Mouse (Mus musculus): ENCODE measurements at regions not wholly inside any gene's neighbourhood (a gene's known extent, or its start where the extent isn't known, plus 50 kb on each side); places are given as distances from the start of the nearest gene placed in this dataset.

DNA sequence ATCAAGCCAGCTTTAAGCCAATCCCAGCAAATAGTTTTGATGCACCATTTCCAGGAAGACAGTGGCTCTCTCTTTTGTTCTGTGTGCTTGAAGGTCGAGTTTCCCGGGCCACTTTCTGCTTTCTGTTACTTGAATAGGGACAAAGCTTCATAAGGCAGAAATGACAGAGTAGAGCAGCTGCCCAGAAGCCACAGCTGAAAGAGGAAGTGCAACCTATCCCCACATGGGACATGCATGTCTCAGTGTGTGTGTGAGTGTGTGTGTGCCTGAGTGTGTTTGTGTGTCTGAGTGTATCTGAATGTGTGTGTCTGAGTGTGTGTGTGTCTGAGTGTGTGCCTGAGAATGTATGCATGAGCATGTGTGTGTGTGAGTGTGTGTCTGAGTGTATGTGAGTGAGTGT lies 120.2 kb upstream of the Rreb1 start:
- in situ Hi-C loops (cut with MboI, MseI): no loop called here

DNA sequence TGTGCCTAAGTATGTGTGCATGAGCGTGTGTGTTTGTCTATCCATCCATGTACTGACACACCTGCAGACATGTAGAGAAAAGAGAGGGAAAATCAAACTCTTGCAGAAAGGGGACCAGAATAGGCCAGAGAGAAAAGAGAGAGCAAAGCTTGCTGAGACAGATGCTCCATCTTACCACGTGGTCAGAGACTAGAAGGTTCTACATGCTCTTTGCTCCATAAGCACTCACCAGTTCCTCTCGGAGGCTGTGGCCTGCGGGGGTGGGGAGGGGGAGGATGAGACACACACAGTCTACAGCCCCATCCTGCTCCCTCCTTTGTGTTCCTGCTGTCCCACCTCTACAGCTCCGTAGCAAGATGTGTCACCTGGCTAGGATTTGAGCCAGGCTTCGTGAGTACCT lies 119.7 kb upstream of the Rreb1 start:
- in situ Hi-C loops (cut with MboI, MseI): no loop called here

DNA sequence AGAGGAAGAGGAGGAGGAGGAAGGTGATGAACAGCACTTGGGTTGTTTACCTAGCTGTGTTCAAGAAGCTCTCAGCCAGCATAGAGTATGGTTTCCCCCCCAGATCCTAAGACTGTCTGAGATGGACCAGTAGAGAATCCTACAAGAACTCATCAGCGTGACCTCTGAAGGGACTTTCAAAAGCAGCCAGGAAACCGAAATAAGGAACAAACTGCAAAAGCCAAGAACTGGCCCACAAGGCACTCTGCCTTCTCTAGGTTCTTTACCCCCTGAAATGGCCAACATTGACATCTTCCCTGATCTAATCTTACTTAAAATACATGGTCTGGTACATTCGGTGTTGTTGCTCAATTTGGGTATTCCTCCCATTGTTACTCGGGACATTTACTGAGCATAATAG lies 118.1 kb upstream of the Rreb1 start:
- in situ Hi-C loops (cut with MboI, MseI): no loop called here

DNA sequence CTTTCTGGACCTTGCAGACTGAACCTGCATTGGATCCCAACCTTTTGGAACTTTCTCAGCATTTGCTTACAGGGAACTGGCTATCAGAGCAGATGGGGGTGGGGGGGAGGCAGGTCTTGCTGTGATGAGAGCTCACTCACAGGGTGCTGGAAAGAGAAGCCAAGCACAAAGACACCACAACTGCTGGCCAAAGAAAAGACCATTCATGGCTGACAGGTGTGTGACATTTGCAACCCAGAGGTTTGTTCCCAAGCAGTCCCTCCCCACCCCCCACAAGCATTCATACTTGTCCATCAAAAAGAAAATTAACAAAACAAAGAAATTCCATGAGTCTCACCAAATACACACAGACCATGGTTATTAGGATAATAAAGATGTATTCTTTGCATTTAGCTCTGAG lies 117.5 kb upstream of the Rreb1 start:
- in situ Hi-C loops (cut with MboI, MseI): no loop called here

DNA sequence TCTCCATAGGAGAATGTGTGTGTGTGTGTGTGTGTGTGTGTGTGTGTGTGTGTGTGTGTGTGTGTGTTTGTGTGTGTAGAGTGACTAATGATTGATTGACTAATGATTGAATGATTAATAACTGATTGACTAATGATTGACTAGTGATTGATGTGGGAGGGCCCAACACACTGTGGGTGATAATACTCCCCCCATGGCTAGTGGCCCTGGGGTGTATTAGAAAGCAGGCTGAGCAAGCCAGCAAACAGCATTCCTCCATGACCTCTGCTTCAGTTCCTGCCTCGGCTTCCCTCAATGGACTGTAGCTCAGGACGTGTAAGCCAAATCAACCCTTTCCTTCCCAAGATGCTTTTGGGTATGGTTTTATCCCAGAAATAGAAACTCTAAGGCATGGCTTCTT lies 114.1 kb upstream of the Rreb1 start:
- in situ Hi-C loops (cut with MboI, MseI): no loop called here

DNA sequence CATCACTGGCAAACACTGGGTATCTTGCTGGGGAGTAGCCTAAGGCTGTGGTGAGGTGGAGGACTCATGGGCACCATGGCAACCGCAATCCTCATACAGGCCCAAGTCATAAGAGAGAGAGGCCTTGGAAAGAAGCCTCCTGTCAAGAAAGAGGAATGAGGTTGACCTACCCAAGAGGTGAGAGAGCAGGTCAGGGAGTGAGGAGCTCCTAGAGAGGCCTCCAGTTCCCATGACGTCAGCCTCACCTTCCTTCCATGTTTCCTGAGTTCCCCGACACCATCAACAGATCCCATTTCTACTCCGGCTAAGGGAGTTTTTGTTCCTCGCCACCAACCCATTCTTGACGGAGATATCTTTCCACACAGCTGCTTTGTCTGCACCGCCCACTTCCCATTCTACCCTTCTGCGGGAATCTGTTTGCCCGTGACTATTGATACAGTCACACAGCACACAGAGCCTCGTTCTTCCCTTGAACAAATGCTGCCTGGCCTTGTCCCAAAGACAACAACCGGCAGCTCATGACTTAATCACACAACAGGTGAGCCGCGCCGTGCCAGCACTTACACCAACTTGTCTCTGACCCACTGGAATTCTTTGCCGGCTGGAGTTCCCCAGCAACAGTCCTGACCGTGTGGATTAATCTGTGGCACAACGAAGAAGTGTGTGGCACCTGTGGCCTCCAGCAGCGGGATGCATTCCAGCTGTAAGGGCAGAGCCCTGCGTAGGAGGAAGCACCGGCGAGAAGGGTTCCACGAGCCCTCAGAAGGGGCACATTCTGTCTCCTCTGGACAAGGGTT lies 111.8 kb upstream of the Rreb1 start:
- in situ Hi-C loops (cut with MboI, MseI): no loop called here

- in situ Hi-C loops (cut with MboI, MseI): no loop called here
These were observed 110.8 kb upstream of the Rreb1 start for GRCm38 (mm10) chr13:37667386-37667785.

DNA sequence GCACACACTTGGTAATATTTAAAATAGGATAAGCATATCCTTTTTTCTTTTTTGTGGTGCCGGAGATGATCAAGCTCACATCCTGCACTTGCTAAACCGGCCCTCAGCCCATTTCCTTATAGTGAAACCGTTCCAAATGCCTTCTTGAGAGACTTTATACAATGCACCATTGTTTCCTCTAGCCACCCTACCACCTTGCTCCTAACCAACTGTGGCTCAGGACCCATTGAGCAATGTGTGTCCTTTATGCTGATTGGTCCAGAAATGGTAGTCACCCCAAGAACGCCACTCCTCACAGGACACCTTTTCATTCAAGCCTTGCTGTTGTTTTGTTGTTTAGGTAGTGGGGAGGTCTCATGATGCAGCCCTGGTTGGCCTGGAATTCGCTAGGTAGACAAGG lies 110.3 kb upstream of the Rreb1 start:
- in situ Hi-C loops (cut with MboI, MseI): no loop called here

DNA sequence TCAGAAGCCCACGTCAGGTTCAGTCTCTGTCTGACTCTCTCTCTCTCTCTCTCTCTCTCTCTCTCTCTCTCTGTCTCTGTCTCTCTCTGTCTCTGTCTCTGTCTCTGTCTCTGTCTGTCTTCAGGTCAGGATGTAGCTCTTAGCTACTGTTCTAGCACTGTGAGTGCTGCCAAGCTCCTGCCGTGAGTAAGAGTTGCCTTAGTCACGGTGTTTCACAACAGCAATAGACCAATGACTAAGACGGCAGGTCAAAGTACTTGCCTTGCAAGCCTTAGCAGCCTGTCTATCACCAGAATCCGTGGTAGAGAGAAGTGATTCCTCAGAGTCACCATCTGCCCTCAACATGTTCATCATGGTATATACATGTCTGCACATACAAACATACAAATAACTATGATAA lies 107.1 kb upstream of the Rreb1 start:
- in situ Hi-C loops (cut with MboI, MseI): no loop called here

DNA sequence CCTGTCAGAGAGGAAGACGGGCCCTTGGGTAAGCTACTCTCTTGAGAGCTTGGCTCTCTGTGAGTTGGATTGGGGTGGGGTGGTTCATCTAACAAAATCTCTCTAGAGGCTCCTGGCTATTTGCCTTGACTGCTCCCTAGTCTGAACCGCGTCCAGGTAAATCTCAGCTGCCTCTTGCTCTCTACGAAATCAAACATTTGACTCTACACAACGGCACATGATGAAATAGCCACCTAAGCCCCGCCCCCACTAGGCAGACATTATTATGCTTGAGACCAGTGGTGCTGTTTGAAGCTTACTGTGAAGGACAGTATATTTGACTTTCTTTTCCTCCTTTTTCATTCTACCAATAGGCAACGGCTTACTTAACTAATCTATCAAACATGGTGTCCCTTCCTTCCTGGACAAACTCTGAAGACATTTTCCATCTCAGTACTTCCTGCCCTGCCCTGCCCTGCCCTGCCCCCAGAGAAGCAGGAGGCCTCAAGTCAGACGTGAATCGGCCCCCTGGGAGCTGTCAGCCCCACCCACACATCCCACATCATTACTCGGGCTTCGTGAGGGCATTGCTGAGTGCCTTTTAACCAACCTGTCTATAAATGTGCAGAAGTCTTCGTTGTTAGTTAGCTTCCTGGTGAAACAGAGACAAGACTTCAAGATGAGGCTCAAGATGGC lies 103.4 kb upstream of the Rreb1 start:
- in situ Hi-C loops (cut with MboI, MseI): no loop called here

DNA sequence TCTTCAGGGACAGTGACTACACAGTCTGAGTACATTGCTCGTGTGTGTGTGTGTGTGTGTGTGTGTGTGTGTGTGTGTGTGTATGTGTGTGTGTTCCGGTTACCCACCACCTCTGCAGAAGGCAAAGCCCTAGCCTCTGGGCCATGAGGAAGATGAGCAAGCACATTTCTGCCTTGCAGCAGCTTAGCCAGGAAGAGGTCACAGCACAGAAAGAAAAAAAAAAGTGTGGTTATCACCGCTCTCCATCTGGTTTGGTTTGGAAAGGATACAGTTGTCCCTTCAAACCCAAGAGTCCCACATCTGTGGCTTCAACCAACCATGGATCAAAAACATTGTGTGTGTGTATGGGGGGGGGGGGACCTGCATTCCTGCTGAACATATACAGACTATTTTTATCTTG lies 102.5 kb upstream of the Rreb1 start:
- in situ Hi-C loops (cut with MboI, MseI): no loop called here

- in situ Hi-C loops (cut with MboI, MseI): no loop called here
These were observed 101.3 kb upstream of the Rreb1 start for GRCm38 (mm10) chr13:37676912-37677311.

DNA sequence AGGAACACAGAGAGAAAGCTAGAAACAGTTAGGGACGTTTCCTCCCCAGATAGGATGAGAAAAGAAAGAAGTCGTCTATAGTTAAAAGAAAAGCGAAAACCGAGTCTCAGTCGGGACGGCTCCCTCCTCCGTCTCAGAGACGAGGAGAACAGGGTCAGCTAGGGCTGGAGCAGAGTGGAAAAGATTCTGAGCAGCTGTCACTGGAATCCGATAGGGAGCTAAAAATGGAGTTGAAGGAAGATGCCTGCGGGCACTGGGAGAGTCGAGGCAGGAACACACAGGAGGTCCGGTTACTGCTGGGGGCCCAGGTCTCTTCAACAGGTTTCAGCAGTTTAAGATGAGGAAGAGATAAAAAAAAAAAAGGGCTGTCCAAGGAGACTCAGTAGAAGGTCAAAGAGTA lies 99.9 kb upstream of the Rreb1 start:
- in situ Hi-C loops (cut with MboI, MseI): no loop called here

DNA sequence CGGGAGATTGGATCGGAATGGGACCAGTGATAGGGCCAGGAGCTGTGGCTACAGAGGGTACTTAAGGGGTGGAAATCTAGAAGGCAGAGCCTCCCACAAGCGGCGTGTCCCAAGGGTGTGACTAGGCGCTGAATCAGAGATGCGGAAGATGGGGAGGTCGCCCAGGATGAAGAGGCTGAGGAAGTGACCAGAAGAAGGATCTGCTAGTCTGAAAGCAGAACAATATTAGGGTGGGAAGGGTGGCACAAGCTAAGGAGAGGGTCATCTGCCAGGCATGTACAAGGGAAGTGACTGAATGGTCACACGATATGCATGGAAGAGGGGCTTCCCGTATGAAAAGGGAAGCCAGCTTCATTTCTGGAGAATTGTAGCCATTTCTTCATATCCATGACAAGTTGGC lies 99.4 kb upstream of the Rreb1 start:
- in situ Hi-C loops (cut with MboI, MseI): no loop called here

- in situ Hi-C loops (cut with MboI, MseI): no loop called here
These were observed 97.2 kb upstream of the Rreb1 start for GRCm38 (mm10) chr13:37680837-37681619.

DNA sequence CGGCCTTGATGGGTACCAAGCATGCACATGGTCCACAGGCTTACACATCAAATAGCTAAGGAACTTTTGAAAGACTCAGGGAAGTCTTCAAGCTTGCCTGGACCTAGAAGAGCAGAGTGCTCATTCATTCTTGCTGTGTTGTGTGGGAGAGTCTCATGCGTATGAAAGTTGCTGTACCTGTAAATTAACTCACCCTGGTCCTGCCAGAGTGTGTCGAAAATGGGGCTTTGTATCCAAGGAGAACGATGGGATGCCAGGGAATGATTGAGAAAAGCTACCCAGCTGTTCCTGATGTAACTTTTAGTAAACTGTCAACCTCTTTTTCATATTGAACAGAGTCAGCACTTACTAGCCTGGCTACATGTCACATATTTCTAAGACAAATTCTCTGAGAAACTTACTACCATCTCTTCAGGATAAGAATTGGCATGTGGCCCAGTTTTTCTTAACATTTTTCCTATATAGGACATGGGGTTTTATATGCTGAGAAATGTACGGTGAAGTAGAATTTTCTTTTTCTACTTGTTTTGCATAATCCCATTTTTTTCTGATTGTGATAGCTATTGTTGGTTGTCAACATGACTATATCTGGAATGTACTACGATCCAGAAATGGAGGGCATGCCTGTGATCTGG lies 95.0 kb upstream of the Rreb1 start:
- in situ Hi-C loops (cut with MboI, MseI): no loop called here

DNA sequence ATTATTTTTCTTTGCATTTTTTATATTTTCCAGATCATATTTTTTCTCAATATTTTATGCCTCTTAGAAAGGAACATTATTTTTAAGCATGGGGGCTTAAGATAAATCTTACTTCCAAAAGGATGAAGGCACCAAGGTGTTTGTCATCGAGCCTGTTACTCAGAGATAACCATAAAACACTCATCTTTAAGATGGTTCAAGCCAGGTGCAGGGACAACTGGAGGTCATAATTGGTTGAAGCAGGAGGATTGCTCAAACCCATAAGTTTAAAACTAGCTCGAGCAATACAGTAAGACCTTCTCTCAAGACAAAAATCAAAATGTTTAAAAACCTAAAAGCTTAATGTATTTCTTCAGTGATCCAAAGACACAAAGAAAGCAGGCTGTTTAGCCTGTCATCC lies 92.6 kb upstream of the Rreb1 start:
- in situ Hi-C loops (cut with MboI, MseI): no loop called here

GRCm38 (mm10) chr13:37686109-37686508 lies 92.1 kb upstream of the Rreb1 start:
- in situ Hi-C loops (cut with MboI, MseI): no loop called here

DNA sequence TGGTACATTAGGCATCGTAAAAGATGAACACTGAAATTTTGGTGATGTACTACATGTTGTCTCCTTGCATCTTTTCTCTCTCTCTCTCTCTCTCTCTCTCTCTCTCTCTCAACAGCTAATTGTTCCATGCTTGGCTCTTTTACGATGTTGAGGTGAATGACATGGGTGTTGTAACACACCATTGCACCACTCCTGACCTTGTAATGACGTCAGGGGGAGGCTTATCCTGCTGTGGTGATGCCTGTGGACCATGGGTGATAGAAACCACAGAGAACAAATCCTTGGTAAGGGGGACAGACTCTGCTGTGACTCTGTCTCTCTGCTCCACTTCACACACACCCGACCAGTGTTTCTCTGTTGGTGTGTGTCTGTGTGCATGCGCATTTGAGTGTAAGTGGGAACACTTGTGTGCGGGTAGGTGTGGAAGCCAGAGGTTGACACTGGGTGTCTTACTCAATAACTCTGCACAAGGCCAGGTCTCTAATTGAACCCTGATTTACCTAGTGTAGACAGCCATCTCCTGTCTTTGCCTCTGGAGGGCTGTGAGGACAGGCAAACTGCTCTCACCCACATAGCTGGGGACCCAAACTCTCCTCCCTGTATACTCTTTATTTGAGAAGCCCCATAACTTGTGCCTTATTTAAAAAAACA lies 88.9 kb upstream of the Rreb1 start:
- in situ Hi-C loops (cut with MboI, MseI): no loop called here

DNA sequence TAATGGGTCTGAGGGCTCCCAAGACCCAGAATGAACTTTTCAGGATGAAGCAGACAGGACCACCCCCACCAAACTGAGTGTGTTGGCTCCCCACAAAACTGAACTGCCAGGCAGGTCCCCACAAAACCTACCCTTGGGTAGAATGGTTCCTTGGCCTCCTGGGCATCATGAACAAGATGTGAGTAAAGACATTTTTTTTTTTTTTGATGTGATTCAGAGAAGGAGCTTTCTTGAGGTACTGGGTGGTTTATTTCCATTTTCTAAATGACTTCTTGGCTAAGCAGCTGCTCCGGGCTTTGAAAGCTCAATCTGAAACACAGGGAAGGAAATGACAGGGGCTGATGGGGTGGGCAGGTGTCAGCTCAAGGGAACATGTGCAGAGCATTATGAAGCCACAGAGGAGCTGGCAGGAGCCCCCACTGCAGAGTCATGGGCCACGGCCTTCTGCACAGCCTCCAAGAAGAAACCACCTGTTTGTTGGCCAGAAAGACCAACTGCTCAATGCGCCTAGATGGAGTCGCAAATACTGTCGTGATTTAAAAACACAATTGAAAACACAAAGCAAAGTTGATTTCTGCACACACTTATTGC lies 86.2 kb upstream of the Rreb1 start:
- in situ Hi-C loops (cut with MboI, MseI): no loop called here

- in situ Hi-C loops (cut with MboI, MseI): no loop called here
These were observed 84.6 kb upstream of the Rreb1 start for GRCm38 (mm10) chr13:37693617-37694016.

All from T-helper 2 cell (primary cell).